Mouse (Mus musculus): Measurements from ENCODE around the gene Celf5.

- TF ChIP-seq POLR2A (IDR thresholded peaks at IDR 0.05; ENCODE audit: extremely low read depth, insufficient read depth, low read length) (no peak), CTCF (IDR thresholded peaks at IDR 0.05; ENCODE audit: extremely low read depth, insufficient read depth, low read length) (no peak)
These were observed 25.4 kb downstream of the Celf5 start for GRCm38 (mm10) chr10:81456983-81457563.

Data from cortical plate, adult 2 months (tissue).